Mouse (Mus musculus): Measurements from ENCODE around the gene Cnfn. TPM values are rescaled to one million over a fixed set of nuclear protein-coding genes. Genes with fewer than 3 reads are reported as not detected.
A peak's percentile ranks its signal among the peaks of the same experiment; 100 is the strongest.

The Cnfn gene
- polyA plus RNA-seq, 1 experiment from 2014 or later, result not detected

DNA sequence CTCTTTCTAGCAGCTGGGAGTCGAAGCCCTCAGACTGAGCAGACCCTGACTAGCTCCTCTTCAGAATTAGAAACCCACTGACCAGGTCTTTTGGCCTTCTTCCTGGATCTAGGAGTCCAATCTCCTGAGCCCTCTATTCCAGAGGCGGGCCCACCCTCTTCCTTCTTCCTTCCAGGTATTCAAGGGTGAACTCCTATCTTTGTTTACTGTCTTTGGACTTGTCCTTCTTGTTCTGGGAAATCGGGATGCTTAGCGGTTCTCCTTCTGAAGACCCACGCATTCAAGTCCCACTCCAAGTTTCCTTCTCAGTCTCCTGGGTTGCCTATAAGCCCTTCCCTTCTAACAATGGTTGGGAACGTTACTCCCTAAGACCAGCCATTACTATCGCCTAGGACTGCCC lies 19.4 kb upstream of the Cnfn start:
- H3K4me2 ChIP-seq (replicated peaks), result no peak overlapping the region
- H3K4me3 ChIP-seq, result no peak overlapping the region
- H3K4me1 ChIP-seq, result peaks cover 19% of the 10 kb centered on the region
- H3K9me3 ChIP-seq, result no peaks in the 10 kb centered on the region
- H3K9ac ChIP-seq (replicated peaks), result no peak overlapping the region
- peaks cover 7% of the 10 kb centered on the region; the same call in 1 of the 2 replicates for H3K27me3 ChIP-seq
- WGBS, result 91% methylated on average over 7 of the region's 7 CpGs
- no peak overlapping the region for H3K27ac ChIP-seq (replicated peaks)
- peaks cover 39% of the 10 kb centered on the region for H3K36me3 ChIP-seq
- no peak for ATAC-seq (ENCODE audit: low FRiP score, low read depth)

DNA sequence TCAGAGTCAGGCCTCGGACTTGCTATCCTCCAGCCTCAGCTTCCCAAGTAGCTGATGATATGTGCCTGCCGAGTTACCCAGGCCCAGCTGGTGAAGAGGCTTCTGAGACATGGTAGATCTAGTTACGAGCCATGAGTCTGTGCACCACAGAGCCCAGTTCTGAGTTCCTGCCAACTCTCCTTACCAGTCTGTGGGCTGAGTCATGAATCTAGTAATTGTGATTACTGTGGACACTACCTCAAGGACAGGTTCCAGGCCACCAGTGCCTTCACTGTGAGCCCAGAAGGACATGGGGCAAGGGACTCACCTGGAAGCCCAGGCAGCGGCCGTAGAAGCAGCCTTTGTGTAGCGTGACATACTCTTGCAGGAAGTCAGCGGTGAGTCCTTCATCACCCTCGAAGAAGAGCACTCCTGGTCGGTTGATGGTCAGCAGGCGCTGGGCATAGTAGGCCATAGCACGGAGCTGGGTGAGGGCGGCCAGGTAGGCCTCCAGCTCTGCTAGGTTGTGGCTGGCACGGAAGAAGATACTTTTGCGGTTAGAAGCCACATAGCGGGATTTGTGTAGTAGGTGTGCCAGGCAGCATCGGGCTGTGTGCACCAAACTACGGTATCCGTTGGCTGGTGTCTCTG lies 18.4 kb upstream of the Cnfn start:
- H3K4me1 ChIP-seq, result peaks cover 12% of the 10 kb centered on the region
- no peaks in the 10 kb centered on the region for H3K9me3 ChIP-seq
- 96% methylated on average over 18 of the region's 18 CpGs for WGBS
- 0 out of 2 replicates have a peak, but pooled peaks cover 4% of the 10 kb centered on the region for H3K27me3 ChIP-seq
- no peak overlapping the region for H3K4me3 ChIP-seq
- H3K27ac ChIP-seq (replicated peaks), result no peak overlapping the region
- H3K4me2 ChIP-seq (replicated peaks), result no peak overlapping the region
- H3K36me3 ChIP-seq, result peaks cover 49% of the 10 kb centered on the region
- no peak for ATAC-seq (ENCODE audit: low FRiP score, low read depth)
- no peak overlapping the region for H3K9ac ChIP-seq (replicated peaks)

DNA sequence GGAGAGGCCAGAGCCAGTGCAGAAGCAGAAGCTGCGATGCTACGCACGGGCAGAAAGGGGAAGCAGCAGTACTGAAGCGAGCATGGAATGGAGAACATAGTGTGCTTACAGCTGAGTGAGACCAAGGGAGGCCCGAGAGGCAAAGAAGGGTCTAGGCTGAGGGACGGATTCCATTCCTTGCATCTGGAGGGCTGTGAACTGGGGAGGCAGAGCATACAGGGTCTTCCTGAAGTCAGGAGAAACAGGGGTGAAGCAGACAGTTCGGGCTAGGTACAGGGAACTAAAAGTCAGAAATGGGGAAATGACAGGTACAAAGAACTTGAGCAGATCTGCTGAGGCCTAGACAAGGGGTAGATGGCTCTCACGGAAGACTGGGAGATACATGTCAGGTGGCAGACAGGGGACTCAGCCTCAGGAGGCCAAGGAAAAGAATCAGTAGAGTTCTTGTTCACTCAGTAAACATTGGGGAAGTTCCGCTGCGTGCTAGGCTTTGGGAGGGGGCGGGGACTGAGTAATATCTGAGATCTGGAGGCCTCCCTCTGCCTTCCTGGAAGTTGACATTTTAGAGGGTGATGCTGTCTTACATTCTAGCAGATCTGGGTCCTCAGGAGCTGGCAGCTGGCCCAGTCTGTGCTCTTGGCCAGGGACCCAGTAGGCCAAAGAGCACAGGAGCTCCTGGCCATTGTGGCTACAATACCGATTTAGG lies 16.5 kb upstream of the Cnfn start:
- H3K4me1 ChIP-seq, result peaks cover 10% of the 10 kb centered on the region
- no peak for ATAC-seq (ENCODE audit: low FRiP score, low read depth)
- H3K4me3 ChIP-seq, result no peak overlapping the region
- no peaks in the 10 kb centered on the region for H3K9me3 ChIP-seq
- 85% methylated on average over 12 of the region's 12 CpGs for whole genome bisulfite sequencing
- H3K9ac ChIP-seq (replicated peaks), result no peak overlapping the region
- peaks cover 49% of the 10 kb centered on the region for H3K36me3 ChIP-seq
- no peaks in the 10 kb centered on the region for H3K27me3 ChIP-seq
- H3K27ac ChIP-seq (replicated peaks), result no peak overlapping the region
- no peak overlapping the region for H3K4me2 ChIP-seq (replicated peaks)

DNA sequence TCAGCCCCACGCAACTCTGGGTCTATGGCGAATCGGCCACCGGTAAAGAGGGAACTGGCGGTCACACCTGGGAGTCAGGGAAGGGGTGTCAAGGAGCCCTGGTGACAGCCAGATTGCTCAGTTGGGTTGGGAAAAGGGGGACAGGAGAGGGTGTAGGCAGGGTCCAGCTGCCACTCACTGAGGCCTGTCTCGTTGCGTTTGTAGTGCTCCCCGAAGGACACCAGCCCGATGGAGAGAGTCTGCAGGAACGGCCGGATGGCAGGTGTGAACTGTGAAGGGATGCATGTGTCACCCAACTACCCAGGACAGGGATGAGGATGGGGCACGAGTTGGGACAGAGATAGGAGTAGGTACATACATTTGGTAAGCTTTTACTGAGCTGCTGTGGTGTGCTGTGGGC lies 15.7 kb upstream of the Cnfn start:
- 94% methylated on average over 12 of the region's 12 CpGs for WGBS
- H3K9ac ChIP-seq (replicated peaks), result no peak overlapping the region
- H3K4me1 ChIP-seq, result peaks cover 4% of the 10 kb centered on the region; the same call in 1 of the 2 replicates
- no peak overlapping the region for H3K27ac ChIP-seq (replicated peaks)
- no peak overlapping the region for H3K4me2 ChIP-seq (replicated peaks)
- H3K36me3 ChIP-seq, result peaks cover 49% of the 10 kb centered on the region
- H3K9me3 ChIP-seq, result no peaks in the 10 kb centered on the region
- H3K27me3 ChIP-seq, result peaks cover 7% of the 10 kb centered on the region
- ATAC-seq (ENCODE audit: low FRiP score, low read depth), result no peak
- H3K4me3 ChIP-seq, result no peak overlapping the region

DNA sequence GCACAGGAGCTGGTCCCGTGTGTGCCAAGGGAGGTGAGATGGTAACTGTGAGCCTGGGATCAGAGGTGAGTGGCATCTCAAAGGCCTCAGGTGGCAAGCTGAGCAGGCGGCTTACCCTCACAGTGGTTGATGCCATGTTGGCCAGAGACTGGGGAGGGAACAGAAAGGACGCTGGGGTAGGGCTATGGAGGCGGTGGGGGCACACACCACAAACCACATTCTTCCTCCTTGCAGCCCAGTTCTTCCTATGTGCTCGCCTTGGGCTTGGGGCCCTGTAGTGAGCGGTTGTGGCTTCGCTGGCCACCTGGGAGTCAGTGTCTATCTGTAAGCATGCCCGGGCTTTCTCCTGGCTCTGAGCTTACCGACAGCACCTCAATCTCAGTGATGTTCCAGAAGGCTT lies 15.3 kb upstream of the Cnfn start:
- Histone ChIP-seq H3K36me3 (peaks cover 49% of the 10 kb centered on the region), H3K4me3 (no peak overlapping the region), H3K4me1 (peaks cover 4% of the 10 kb centered on the region), H3K9me3 (no peaks in the 10 kb centered on the region), H3K27ac (replicated peaks) (no peak overlapping the region), H3K4me2 (replicated peaks) (no peak overlapping the region), H3K27me3 (peaks cover 10% of the 10 kb centered on the region), H3K9ac (replicated peaks) (no peak overlapping the region)
- ATAC-seq (ENCODE audit: low FRiP score, low read depth), result no peak
- 90% methylated on average over 9 of the region's 9 CpGs for WGBS

DNA sequence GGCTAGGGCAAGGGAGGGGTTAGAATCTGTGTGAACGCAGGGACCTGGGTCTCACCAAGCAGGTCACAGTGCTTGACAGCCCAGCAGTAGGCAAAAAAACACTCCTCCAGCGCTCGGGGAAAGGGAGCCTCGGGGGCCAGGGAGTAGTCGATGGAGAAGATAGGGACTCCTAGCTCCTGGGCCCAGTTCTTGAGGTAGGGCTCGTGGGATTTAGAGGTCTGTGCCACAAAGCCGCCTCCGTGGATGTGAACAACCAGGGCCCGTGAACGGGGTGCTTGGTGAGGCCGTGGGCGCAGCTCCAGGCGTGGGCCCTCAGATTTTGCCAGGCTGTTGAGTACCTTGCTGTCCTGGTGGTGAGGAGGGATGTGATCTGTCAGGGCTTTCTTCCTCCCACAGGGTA lies 14.8 kb upstream of the Cnfn start:
- peaks cover 49% of the 10 kb centered on the region for H3K36me3 ChIP-seq
- 86% methylated on average over 13 of the region's 13 CpGs for WGBS
- peaks cover 9% of the 10 kb centered on the region for H3K4me1 ChIP-seq
- H3K4me2 ChIP-seq (replicated peaks), result no peak overlapping the region
- H3K27me3 ChIP-seq, result peaks cover 10% of the 10 kb centered on the region
- H3K9ac ChIP-seq (replicated peaks), result no peak overlapping the region
- no peaks in the 10 kb centered on the region for H3K9me3 ChIP-seq
- H3K4me3 ChIP-seq, result no peak overlapping the region
- ATAC-seq (ENCODE audit: low FRiP score, low read depth), result no peak
- H3K27ac ChIP-seq (replicated peaks), result no peak overlapping the region

DNA sequence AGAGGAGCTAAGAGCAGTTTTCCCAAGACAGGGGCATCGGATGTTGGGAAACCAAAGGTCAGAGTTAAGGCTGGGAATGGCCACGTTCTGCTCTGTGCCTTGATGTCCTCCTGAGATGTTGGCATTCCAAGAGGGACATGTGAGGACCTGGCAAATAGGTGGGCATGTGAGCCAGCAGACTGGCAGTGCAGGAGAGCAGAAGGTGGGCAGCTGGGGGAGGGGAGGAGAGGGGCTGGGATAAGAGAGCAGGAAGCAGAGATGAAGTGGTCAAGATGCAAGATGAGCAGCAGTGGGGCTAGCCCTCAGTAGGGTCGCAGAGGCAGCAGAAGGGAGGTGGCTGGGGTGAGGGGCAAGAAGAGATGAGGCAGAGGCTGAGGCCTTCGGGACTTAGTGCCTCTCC lies 14.4 kb upstream of the Cnfn start:
- Histone ChIP-seq H3K9me3 (no peaks in the 10 kb centered on the region), H3K27ac (replicated peaks) (no peak overlapping the region), H3K4me1 (peaks cover 11% of the 10 kb centered on the region), H3K4me2 (replicated peaks) (no peak overlapping the region), H3K27me3 (peaks cover 14% of the 10 kb centered on the region), H3K36me3 (peaks cover 49% of the 10 kb centered on the region), H3K9ac (replicated peaks) (no peak overlapping the region), H3K4me3 (no peak overlapping the region)
- WGBS, result 89% methylated on average over 4 of the region's 4 CpGs
- ATAC-seq (ENCODE audit: low FRiP score, low read depth), result no peak

DNA sequence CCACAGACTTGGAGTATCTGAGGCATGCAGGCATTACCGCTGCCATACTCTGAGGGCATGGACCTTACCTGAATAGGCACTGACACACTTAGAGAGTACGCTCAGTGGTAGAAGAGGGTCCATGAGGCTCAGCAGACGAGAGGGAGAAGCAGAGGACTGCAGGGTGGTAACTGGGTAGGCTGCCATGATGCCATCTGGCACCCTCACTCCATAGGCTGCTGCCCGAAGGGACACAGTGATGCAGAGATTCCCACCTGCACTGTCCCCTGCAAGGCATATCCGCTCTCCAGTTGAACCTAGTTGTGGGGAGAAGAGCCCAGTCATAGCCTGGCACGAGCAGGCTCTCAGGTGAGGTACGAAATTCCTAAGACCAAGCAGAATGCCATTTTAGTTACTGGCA lies 13.9 kb upstream of the Cnfn start:
- Histone ChIP-seq H3K4me3 (no peak overlapping the region), H3K9ac (replicated peaks) (no peak overlapping the region), H3K27ac (replicated peaks) (no peak overlapping the region), H3K36me3 (peaks cover 47% of the 10 kb centered on the region), H3K9me3 (no peaks in the 10 kb centered on the region), H3K4me1 (peaks cover 11% of the 10 kb centered on the region), H3K4me2 (replicated peaks) (no peak overlapping the region), H3K27me3 (peaks cover 19% of the 10 kb centered on the region)
- ATAC-seq (ENCODE audit: low FRiP score, low read depth), result no peak
- WGBS, result 86% methylated on average over 7 of the region's 7 CpGs

DNA sequence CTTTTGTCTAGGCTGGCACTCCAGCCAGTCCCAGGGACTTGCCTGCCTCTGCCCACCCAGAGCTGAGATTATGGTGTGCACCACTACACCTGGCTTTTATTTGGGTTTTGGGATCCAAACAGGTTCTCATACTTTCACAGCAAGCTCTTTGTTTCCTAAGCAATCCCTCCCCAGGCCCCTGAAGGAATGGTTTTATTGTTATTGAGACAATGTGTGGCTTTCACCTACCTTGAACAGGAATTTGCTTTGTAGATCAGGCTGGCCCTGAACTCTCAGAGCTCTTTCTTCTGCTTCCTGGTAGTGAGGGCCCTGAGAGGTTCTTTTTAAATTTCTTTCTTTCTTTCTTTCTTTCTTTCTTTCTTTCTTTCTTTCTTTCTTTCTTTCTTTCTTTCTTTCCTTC lies 13.0 kb upstream of the Cnfn start:
- Histone ChIP-seq H3K36me3 (peaks cover 38% of the 10 kb centered on the region), H3K9ac (replicated peaks) (no peak overlapping the region), H3K9me3 (no peaks in the 10 kb centered on the region), H3K4me1 (peaks cover 11% of the 10 kb centered on the region), H3K27me3 (peaks cover 22% of the 10 kb centered on the region), H3K4me2 (replicated peaks) (no peak overlapping the region), H3K4me3 (no peak overlapping the region), H3K27ac (replicated peaks) (no peak overlapping the region)
- no peak for ATAC-seq (ENCODE audit: low FRiP score, low read depth)

DNA sequence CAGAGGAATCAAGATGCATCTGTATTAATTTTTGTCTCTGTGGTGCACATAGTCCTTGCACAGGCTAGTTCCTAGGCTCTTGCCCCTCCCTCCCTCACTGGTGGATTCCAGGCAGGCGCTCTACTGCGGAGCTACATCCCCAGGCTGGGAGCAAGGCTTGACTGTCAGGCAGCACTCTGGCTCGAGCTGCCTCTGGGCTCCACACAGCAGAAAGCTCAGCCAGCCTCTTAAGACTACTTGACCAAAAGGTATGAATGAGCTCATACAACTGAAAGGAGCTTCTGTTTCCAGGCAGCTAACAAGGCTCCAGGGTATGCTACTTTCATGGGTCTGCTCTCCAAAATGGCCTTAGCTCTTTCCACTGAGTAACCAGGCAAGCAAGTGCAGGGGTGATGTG lies 11.8 kb upstream of the Cnfn start:
- peaks cover 22% of the 10 kb centered on the region for H3K27me3 ChIP-seq
- H3K36me3 ChIP-seq, result peaks cover 32% of the 10 kb centered on the region
- H3K9ac ChIP-seq (replicated peaks), result no peak overlapping the region
- H3K27ac ChIP-seq (replicated peaks), result no peak overlapping the region
- no peaks in the 10 kb centered on the region for H3K9me3 ChIP-seq
- no peak for ATAC-seq (ENCODE audit: low FRiP score, low read depth)
- H3K4me1 ChIP-seq, result peaks cover 20% of the 10 kb centered on the region
- 39% methylated on average over 3 of the region's 3 CpGs for WGBS
- no peak overlapping the region for H3K4me2 ChIP-seq (replicated peaks)
- no peak overlapping the region for H3K4me3 ChIP-seq

DNA sequence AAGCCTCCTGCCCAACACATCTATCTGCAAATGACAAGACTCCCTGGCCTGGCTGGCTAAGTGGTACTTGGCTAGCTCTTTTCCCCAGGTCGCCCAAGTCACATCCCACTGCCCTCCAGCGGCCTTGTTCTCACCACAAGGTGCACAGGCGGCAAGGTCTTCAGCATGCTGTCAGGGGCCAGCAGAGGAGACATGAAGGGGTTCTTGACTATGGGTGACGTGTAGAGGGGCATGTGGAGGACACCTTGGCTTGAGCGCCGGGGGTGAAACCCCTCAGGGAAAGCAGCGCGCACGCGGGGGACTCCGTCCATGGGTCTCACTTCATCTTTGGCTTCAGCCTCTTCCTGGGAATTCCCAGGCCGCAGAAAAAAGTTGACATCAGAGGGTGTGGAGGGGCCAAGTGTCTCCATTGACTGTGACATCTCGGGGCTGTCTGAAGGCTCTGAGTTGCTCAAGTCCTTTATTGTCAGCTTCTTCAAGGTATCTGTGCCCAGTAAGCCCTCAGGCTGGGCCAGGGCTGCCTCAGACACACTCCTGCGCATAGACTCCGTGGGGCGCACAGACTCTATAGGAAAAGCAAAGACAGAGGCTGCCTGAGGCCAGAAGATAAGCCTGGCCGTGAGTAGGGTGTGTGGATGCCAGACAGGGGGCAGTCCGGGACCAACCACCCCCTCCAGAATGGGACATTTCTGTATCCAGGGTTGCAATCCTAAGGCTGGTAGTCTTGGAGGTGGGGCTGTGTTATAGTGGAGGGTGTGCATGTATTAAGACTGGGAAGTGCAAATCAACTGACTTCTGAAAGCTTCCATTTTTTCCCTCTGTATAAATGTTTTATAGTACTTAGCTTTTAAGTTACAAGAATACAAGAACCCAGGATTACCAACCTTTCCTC lies 11.1 kb upstream of the Cnfn start:
- 52% methylated on average over 18 of the region's 18 CpGs for WGBS
- no peak for ATAC-seq (ENCODE audit: low FRiP score, low read depth)

More for the DNA sequence above, 11.1 kb upstream of the Cnfn start:
- Histone ChIP-seq H3K4me1 (peaks cover 20% of the 10 kb centered on the region), H3K36me3 (peaks cover 26% of the 10 kb centered on the region), H3K27ac (replicated peaks) (no peak overlapping the region), H3K27me3 (peaks cover 22% of the 10 kb centered on the region), H3K9me3 (no peaks in the 10 kb centered on the region), H3K9ac (replicated peaks) (peak overlapping the region; percentile 63), H3K4me2 (replicated peaks) (peak overlapping the region; percentile 73), H3K4me3 (0 out of 2 replicates have a peak overlapping the region, but pooled peaks have one; percentile 43)
